Mouse (Mus musculus): ENCODE measurements around the gene Aars.
"Not testable (repeated sequence)": the region's sequence is repeated elsewhere in the genome, so short reads cannot be mapped to it uniquely, and the experiment has no call there.

Aars gene

GRCm38 (mm10) chr8:111032916-111033315 is at the start of gene Aars:
Aars (plus strand) TSS chr8:111033144.
- no peak for DNase-seq (ENCODE audit: low read depth, low spot score)

GRCm38 (mm10) chr8:110987805-110988744 is 44.9 kb upstream of the Aars start:
- no peak for DNase-seq (ENCODE audit: low read depth, low spot score)

- DNase-seq (ENCODE audit: low read depth, low spot score): no peak
These were observed 42.9 kb upstream of the Aars start for GRCm38 (mm10) chr8:110990017-110990416.

DNA sequence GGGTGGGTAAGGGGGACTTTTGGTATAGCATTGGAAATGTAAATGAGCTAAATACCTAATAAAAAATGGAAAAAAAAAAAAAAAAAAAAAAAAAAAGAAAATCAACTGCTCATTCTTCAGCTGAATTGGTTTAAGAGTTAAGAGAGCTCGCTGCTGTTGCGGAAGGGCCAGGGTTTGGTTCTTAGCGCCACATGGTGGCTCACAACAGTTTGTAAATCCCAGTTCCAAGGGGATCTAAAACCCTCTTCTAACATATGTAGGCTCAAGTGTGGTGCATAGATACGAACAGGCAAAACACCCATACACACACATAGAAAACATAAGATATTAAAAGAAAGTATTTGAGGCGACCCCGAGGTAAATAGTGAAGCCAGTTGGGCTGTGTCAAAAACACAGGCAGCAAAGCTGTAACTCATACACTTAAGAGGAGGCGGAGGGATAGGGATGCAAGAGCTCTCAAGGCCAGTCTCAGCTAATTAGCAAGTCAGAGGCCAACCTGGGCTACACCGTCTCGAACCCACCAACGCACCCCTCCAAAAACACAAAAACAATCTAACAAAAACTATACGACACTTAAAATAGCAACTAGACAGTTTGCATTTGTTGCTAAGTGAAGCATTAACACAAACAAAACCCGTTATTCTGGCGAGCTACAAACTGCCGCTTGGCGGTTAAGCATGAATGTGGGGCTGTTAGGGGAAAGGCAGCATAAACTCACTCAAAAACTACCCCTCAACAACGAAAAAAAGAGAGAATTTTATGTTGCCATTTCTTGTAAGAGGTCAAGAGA is 36.1 kb upstream of the Aars start:
- DNase-seq (ENCODE audit: low read depth, low spot score): no peak

DNA sequence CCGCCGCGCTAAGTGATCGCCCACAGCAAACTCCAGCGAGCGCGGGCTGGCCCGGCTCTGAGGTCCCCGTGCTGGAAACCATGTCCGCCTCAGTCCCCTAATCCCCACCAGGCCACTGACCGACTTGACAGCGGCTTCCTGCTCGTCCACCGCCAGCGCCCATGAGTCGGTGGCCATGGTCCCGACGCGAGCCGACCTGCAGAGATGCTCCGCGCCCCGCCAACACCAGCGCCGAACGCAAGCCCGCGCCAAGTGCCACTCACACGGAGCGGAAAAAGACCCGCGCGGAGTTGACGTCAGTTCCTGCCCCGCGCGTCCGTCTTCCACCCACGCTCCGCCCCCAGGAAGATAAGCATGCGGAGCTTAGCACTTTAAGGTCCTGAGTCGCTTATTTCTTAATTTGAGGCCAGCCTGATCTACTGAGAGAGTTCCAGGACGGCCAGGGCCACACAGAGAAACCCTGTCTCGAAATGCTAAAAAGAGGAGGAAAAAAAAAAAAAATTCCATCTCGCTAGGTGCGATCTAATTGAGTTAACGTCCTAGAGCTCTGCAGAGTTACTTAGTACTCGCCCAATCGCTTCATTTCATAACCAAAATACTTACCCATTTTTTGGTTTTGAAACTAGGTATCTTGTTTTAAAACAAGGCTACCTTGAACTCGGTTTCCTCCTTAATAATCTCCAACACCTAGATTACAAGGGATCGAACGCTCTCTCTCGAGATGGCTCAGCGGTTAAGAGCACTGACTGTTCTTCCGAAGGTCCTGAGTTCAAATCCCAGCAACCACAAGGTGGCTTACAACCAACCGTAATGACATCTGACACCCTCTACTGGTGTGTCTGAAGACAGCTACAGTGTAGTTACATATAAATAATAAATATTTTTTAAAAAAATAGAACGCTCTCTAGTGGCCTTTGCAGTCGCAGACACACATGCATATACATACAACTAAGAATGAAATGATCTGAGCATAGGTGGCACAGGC is 35.1 kb upstream of the Aars start, which contains the start of gene Ddx19a:
TSS of gene Ddx19a (minus strand) at position 254 of the 985 bp plus-strand sequence.
- DNase-seq (ENCODE audit: low read depth, low spot score): peak; percentile 97

DNA sequence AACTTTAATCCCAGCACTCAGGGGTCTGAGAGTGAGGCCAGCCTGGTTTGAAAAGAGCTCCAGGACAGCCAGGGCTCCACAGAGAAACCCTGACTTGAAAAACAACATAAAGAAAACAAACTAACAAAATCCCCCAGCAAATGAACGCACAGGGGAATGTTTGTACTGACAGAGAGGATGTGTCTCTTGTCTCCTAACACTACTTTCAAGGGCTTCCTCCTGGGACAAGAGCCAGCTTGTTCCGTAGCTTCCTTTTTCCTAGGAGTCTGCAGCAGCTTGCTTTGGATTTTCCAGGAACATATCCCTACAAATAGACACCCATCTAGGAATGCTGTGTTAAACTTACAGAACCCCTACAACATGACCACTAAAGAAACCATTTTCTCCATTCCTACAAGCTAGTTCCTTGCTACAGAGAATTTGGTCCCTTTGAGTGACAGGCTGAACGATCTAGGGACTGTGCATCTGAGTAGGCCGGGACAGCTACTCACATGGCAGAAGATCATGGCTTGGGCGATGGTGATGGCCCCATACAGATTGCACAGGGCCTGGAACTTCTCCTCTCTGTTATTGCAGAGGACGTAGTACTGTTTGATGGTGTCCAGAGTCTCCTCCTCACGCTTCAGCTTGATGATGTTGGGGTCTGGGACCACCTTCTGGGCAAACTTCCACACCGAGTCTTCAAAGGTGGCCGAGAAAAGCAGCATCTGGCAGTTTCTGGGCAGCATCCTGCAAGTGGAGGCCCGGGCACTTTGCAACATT is 22.5 kb upstream of the Aars start:
- DNase-seq (ENCODE audit: low read depth, low spot score): not testable (repeated sequence)

- not testable (repeated sequence) for DNase-seq (ENCODE audit: low read depth, low spot score)
These were observed 6.3 kb upstream of the Aars start for GRCm38 (mm10) chr8:111026609-111027008.

DNA sequence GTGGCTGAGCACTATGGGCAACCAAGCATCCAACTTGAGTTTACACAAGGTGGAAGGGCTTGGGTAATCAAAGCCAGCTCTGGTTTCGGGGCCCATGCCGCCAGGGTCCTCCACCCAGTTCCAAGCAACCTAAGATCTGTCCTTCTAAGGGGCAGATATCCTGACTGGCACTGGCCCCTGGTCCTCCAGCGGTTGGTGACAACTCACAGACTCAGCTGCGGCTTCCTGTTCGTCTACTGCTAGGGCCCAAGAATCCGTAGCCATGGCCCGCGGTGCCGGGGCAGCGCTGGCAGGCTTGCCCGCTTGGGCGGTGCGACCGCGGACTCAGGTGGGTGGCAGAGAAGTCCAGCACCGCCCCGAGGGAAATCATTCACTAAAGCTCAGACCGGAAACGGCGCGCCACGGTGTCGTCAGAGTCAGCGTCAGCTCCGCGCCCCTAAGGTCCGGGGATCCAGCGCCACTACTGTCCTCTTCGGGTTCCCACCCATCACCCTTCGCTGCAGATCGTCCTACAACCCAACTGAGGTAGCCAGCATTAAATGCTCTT is 5.5 kb upstream of the Aars start:
- DNase-seq (ENCODE audit: low read depth, low spot score): peak; percentile 96

GRCm38 (mm10) chr8:111029589-111029988 is 3.4 kb upstream of the Aars start:
- no peak for DNase-seq (ENCODE audit: low read depth, low spot score)

GRCm38 (mm10) chr8:111030045-111030444 is 2.9 kb upstream of the Aars start:
- DNase-seq (ENCODE audit: low read depth, low spot score): no peak

DNA sequence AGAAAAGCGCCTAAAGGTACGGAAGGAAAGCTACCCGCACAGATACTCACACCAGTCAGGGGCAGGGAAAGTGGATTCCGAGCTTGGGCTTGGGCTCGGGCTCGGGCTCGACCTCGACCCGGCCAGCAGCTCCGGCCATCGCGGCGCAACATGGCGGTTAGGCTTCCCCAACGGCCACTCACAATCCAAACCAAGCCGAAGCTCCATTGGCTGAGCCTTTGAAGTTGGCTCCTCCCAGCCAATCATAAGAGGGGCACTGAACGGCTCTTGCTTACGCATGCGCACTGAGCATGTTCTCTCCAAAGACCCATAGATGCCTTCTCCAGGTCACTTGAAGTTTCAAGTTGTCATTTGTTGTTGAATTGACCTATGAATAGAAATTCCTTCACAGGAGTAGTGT is 1.4 kb upstream of the Aars start, which contains the start of gene Ddx19b:
TSS of gene Ddx19b (minus strand) at position 180 of the 400 bp plus-strand sequence.
- DNase-seq (ENCODE audit: low read depth, low spot score): no peak

DNA sequence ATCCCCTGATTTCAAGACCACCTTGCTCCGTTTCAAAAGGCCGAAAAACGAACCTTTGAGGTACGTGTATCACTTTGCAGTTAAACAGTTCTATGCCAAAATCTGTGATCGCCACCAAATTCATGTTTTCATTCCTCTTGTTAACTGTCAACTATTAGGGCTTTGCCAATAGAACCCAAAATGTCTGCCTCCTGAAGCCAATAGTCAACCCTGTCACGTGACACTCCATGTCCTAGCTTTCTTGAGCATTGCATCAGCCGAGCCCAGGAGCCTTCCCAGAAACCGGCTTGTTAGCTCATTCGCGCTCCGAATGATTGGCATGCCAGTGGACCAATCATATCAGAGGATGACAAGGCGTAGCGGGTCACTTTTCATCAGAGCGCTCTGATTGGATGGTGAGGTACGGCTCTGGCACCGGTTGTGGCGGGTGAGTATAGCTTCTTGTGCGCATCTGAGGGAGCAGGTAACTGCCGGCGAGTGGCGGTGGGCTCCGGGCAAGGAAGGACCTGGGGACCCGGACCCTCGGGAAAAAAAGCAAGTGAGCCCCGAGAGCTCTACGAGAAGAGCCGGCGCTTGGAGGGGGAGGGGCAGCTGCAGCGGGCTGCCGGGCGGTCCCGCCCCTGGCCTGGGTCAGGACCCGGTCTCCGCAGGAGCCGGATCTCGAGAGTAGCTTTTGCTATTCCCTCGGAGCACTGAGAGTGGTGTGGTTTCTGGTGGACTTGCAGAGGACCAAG is 705 bp downstream of the Aars start:
- peak; percentile 100 for DNase-seq (ENCODE audit: low read depth, low spot score)

GRCm38 (mm10) chr8:111034276-111034675 is 1.3 kb downstream of the Aars start:
- DNase-seq (ENCODE audit: low read depth, low spot score): peak; percentile 43

DNA sequence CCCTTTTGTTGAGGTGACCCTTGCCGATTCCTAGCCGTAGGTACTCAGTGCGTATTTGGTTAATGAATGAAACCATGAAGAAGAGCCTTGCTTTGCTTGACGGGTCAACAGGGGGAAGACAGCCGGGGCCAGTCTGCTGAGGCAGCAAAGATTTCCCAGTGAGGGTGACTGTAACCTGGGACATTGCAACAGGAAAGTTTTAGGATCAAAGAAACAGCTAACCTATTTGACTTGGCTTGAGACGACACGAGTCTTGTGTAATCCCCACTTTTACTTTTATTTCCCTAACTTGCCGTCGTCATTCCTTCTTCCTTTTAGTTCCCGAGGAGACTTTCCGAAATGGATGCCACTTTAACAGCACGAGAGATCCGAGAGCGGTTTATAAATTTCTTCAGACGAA is 3.6 kb downstream of the Aars start:
- DNase-seq (ENCODE audit: low read depth, low spot score): no peak

DNA sequence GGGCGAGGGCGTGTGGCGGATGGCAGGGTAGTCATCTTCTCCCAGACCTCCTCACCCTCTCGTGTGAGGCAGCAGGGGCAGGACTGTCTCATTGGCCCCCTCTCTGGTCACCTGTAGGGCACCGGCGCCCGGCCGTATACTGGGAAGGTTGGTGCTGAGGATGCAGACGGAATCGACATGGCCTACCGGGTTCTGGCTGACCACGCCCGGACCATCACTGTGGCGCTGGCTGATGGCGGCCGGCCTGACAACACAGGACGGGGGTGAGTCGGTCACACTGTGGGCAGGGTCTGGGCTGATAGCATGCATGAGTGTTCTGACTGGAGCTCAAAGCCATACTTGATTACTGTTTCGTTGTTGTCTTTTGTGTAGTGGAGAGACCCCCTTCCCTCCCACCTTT is 9.6 kb downstream of the Aars start:
- no peak for DNase-seq (ENCODE audit: low read depth, low spot score)

DNA sequence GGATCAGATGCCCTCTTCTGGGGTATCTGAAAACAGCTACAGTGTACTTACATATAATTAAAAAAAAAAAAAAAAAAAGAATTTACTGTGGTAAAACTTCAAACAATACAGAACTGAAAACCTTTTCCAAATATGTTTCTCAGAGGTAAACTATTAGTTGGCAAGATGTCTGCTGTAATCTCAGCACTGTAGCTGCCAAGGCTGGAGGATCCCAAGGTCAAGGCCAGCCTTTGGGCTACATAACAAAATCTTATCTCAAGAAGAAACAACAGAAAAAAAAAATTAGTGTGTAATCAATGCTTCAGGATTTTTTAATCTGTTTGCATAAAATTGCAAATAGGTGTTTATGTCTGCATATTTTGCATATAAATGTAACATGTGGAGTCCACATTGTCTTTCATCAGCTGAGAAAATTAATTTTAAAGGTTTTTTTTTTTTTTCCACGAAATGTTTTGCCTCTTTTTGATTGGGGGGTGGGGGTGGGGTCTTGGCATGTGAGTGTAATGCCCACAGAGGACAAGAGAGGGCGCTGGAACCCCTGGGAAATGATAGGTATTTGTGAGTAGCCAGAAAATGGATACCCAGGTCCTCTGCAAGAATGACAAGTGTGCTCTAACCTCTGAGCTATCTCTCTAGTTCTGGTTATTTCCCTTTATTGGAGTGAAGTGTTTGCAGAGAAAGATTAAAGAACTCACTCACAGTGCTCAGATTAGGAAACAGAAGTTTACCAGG is 11.2 kb downstream of the Aars start:
- no peak for DNase-seq (ENCODE audit: low read depth, low spot score)

DNA sequence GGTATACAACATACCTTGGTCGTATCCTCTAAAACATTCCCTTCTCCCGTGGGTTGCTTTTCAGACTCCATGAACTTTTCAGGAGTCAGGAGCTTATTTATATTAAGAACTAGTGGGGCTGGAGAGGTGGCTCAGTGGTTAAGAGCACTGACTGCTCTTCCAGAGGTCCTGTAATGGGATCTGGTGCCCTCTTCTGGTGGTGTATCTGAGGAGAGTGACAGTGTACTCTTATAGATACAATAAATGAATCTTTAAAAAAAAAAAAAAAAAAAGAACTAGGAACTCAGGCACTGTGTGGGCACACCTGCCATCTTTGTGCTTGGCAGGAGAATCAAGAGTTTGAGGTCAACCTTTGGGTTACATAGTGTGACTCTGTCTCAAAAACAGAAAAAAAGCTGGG is 15.8 kb downstream of the Aars start:
- no peak for DNase-seq (ENCODE audit: low read depth, low spot score)

GRCm38 (mm10) chr8:111049106-111049505 is 16.2 kb downstream of the Aars start:
- no peak for DNase-seq (ENCODE audit: low read depth, low spot score)
